Mouse (Mus musculus) cerebellum, adult 9-10 months (tissue): ENCODE measurements at regions not wholly inside any gene's neighbourhood (a gene's known extent, or its start where the extent isn't known, plus 50 kb on each side); places are given as distances from the start of the nearest gene placed in this dataset.
"Not testable (repeated sequence)": the region's sequence is repeated elsewhere in the genome, so short reads cannot be mapped to it uniquely, and the experiment has no call there.

ENCODE experiments used
- DNase-seq: peaks from one replicate; pipeline ENCODE4 v3.0.0; 2022

GRCm38 (mm10) chr9:115840186-115840585, 69.1 kb upstream of the Gadl1 start:
- DNase-seq: no peak

- no peak for DNase-seq
Observed at GRCm38 (mm10) chr9:115840791-115841190, 68.5 kb upstream of the Gadl1 start.

GRCm38 (mm10) chr9:115841684-115842083, 67.6 kb upstream of the Gadl1 start:
- DNase-seq: no peak

GRCm38 (mm10) chr9:115844340-115844739, 64.9 kb upstream of the Gadl1 start:
- no peak for DNase-seq

GRCm38 (mm10) chr9:115845091-115845490, 64.2 kb upstream of the Gadl1 start:
- DNase-seq: no peak

- no peak for DNase-seq
Observed at GRCm38 (mm10) chr9:115847289-115848074, 61.8 kb upstream of the Gadl1 start.

GRCm38 (mm10) chr9:115853210-115853842, 55.9 kb upstream of the Gadl1 start:
- DNase-seq: not testable (repeated sequence)

- DNase-seq: no peak
Observed at GRCm38 (mm10) chr9:115857301-115857700, 52.0 kb upstream of the Gadl1 start.

- no peak for DNase-seq
Observed at GRCm38 (mm10) chr9:115858848-115859247, 50.4 kb upstream of the Gadl1 start.
